9 mouse cellular contexts compared by ENCODE assay signal in the genomic region with DNA sequence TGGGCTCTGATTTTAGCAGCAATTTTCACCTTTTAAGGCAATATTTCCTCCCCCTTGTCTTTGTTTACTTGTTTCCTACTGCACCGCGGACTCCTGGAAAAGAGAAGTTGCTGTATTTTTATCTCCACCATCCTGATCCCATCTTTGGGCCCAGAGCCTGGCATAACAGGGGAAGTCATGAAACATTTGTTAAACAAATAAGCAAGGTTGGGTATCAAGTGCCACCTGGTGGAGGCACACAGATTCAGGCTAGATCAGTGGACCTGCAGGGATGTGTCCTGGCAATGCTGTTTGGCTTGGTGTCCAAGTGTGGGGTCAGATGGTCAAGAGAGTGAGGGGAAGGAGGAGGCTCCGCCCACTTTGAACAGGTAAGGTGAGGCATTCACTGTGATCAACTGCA. TPM values are rescaled to one million over a fixed set of nuclear protein-coding genes. Genes with fewer than 3 reads are reported as not detected.
DNase-seq lines count a peak whose midpoint lies in the region; ATAC-seq and TF ChIP-seq lines count a peak whose summit lies in the region.
"Had no signal": no experiment of that assay in that cellular context is flagged by ENCODE, and none has a peak within 500 bp of the region (broad histone marks: within the 10 kb centered on the region; RNA-seq: fewer than 3 reads in every experiment).

No protein-coding gene starts in this region.

- no peaks in the 10 kb centered on the region for H3K27me3 ChIP-seq in forebrain, embryonic 14.5 days (replicated peaks; ENCODE audit: control insufficient read depth, insufficient read depth, low read length)
- no peaks in the 10 kb centered on the region for H3K27me3 ChIP-seq in forebrain, embryonic 13.5 days
- no peaks in the 10 kb centered on the region for H3K27me3 ChIP-seq in embryonic facial prominence, embryonic 10.5 days (replicated peaks; ENCODE audit: low read depth, poor library complexity, severe bottlenecking)
- H3K27me3 ChIP-seq in lung, embryonic 14.5 days (ENCODE audit: insufficient read depth, low read length), result no peaks in the 10 kb centered on the region
- no peaks in the 10 kb centered on the region for H3K27me3 ChIP-seq in splenic B cell, adult 2 months (ENCODE audit: control insufficient read depth, insufficient read depth, low read length, poor library complexity, severe bottlenecking)
- H3K27me3 ChIP-seq: neural tube, embryonic 13.5 days had no signal

- no peak overlapping the region for H3K4me3 ChIP-seq in forebrain, embryonic 14.5 days (ENCODE audit: low read depth, low read length)
- no peak overlapping the region for H3K4me3 ChIP-seq in forebrain, embryonic 13.5 days
- no peak overlapping the region for H3K4me3 ChIP-seq in embryonic facial prominence, embryonic 10.5 days
- H3K4me3 ChIP-seq in lung, embryonic 14.5 days (ENCODE audit: low read depth, low read length), result no peak overlapping the region
- H3K4me3 ChIP-seq: neural tube, embryonic 13.5 days had no signal

- no peak for ATAC-seq in forebrain, embryonic 14.5 days
- no peak for ATAC-seq in forebrain, embryonic 13.5 days
- no peak; the same call in 1 of the 2 replicates for ATAC-seq in lung, embryonic 14.5 days (ENCODE audit: insufficient read depth)

- no peaks in the 10 kb centered on the region for H3K36me3 ChIP-seq in forebrain, embryonic 14.5 days (ENCODE audit: control insufficient read depth, insufficient read depth, low read length)
- no peaks in the 10 kb centered on the region for H3K36me3 ChIP-seq in forebrain, embryonic 13.5 days (ENCODE audit: poor library complexity, severe bottlenecking)
- peaks cover 8% of the 10 kb centered on the region for H3K36me3 ChIP-seq in embryonic facial prominence, embryonic 10.5 days (replicated peaks)
- no peaks in the 10 kb centered on the region for H3K36me3 ChIP-seq in lung, embryonic 14.5 days (ENCODE audit: insufficient read depth)
- no peaks in the 10 kb centered on the region for H3K36me3 ChIP-seq in splenic B cell, adult 2 months (ENCODE audit: control insufficient read depth, insufficient read depth, low read length, poor library complexity, severe bottlenecking)
- H3K36me3 ChIP-seq: neural tube, embryonic 13.5 days had no signal

- peak; percentile 80 for TF ChIP-seq CTCF in lung, embryonic 14.5 days (IDR thresholded peaks at IDR 0.05; ENCODE audit: low read depth)

- peaks cover 4% of the 10 kb centered on the region; the same call in 1 of the 2 replicates for H3K4me1 ChIP-seq in forebrain, embryonic 14.5 days (ENCODE audit: control insufficient read depth, insufficient read depth, low read length)
- peaks cover 10% of the 10 kb centered on the region for H3K4me1 ChIP-seq in forebrain, embryonic 13.5 days
- peaks cover 55% of the 10 kb centered on the region for H3K4me1 ChIP-seq in embryonic facial prominence, embryonic 10.5 days
- H3K4me1 ChIP-seq in lung, embryonic 14.5 days (ENCODE audit: insufficient read depth), result no peaks in the 10 kb centered on the region; the same call in 1 of the 2 replicates

- H3K9ac ChIP-seq in forebrain, embryonic 14.5 days (ENCODE audit: low read length), result no peak overlapping the region
- H3K9ac ChIP-seq in forebrain, embryonic 13.5 days, result no peak overlapping the region
- no peak overlapping the region for H3K9ac ChIP-seq in lung, embryonic 14.5 days
- H3K9ac ChIP-seq: neural tube, embryonic 13.5 days had no signal

- DNase-seq in forebrain, embryonic 14.5 days (ENCODE audit: low spot score), result peak; percentile 60
- peak; percentile 19 for DNase-seq in urinary bladder, postnatal 25 days (ENCODE audit: low spot score)
- no peak for DNase-seq in urinary bladder, postnatal 10 days (ENCODE audit: low spot score)
- DNase-seq in embryonic facial prominence, embryonic 10.5 days (ENCODE audit: low spot score), result peak; percentile 57
- DNase-seq in kidney, postnatal 14 days, result peak; percentile 85
- DNase-seq in lung, embryonic 14.5 days, result peak; percentile 70
- peak; percentile 63 for DNase-seq in splenic B cell, adult 2 months (ENCODE audit: low read depth, low spot score)

- WGBS in forebrain, embryonic 14.5 days, result 58% methylated on average over 3 of the region's 3 CpGs
- whole genome bisulfite sequencing in forebrain, embryonic 13.5 days, result 72% methylated on average over 3 of the region's 3 CpGs
- WGBS in embryonic facial prominence, embryonic 10.5 days, result 58% methylated on average over 3 of the region's 3 CpGs
- WGBS in lung, embryonic 14.5 days, result 14% methylated on average over 3 of the region's 3 CpGs

- H3K27ac ChIP-seq in forebrain, embryonic 14.5 days (ENCODE audit: low read depth, low read length), result no peak overlapping the region
- H3K27ac ChIP-seq in forebrain, embryonic 13.5 days, result no peak overlapping the region
- H3K27ac ChIP-seq in embryonic facial prominence, embryonic 10.5 days (replicated peaks), result no peak overlapping the region
- H3K27ac ChIP-seq in lung, embryonic 14.5 days (ENCODE audit: low read depth), result no peak overlapping the region
- H3K27ac ChIP-seq: neural tube, embryonic 13.5 days had no signal

- no peak overlapping the region for H3K4me2 ChIP-seq in forebrain, embryonic 14.5 days (ENCODE audit: low read length)
- no peak overlapping the region for H3K4me2 ChIP-seq in forebrain, embryonic 13.5 days
- H3K4me2 ChIP-seq in lung, embryonic 14.5 days, result no peak overlapping the region
- H3K4me2 ChIP-seq: neural tube, embryonic 13.5 days had no signal

- H3K9me3 ChIP-seq in forebrain, embryonic 14.5 days (replicated peaks; ENCODE audit: control insufficient read depth, low read length), result no peaks in the 10 kb centered on the region
- no peaks in the 10 kb centered on the region for H3K9me3 ChIP-seq in forebrain, embryonic 13.5 days (replicated peaks)
- H3K9me3 ChIP-seq in embryonic facial prominence, embryonic 10.5 days, result no peaks in the 10 kb centered on the region
- H3K9me3 ChIP-seq in lung, embryonic 14.5 days (ENCODE audit: low read depth, low read length), result no peaks in the 10 kb centered on the region
- H3K9me3 ChIP-seq: neural tube, embryonic 13.5 days had no signal

RNA-seq across cellular contexts. Expression of a gene that starts 12.7 kb away (rescaled TPM):
- polyA plus RNA-seq in forebrain, embryonic 14.5 days (2014; fragmentation: Nextera tagmentation; extraction: Ambion mirVana), result 0.73 and 1.0 TPM in 2 replicates
- 0.49 TPM in 2 replicates for polyA plus RNA-seq in forebrain, embryonic 13.5 days (2015; fragmentation: Nextera tagmentation; extraction: Ambion mirVana)
- polyA plus RNA-seq in embryonic facial prominence, embryonic 10.5 days (2016; fragmentation: Nextera tagmentation; extraction: Ambion mirVana), result 1.1 and 1.8 TPM in 2 replicates
- 0.75 and 1.7 TPM in 2 replicates for polyA plus RNA-seq in lung, embryonic 14.5 days (2014; fragmentation: Nextera tagmentation; extraction: Ambion mirVana)

RNA-seq across cellular contexts. Expression of a gene that starts 26.2 kb away (rescaled TPM):
- polyA plus RNA-seq in forebrain, embryonic 14.5 days (2014; fragmentation: Nextera tagmentation; extraction: Ambion mirVana), result 4.4 and 5.4 TPM in 2 replicates
- 4.6 and 5.0 TPM in 2 replicates for polyA plus RNA-seq in forebrain, embryonic 13.5 days (2015; fragmentation: Nextera tagmentation; extraction: Ambion mirVana)
- polyA plus RNA-seq in embryonic facial prominence, embryonic 10.5 days (2016; fragmentation: Nextera tagmentation; extraction: Ambion mirVana), result 62.2 and 62.5 TPM in 2 replicates
- 34.7 and 39.2 TPM in 2 replicates for polyA plus RNA-seq in lung, embryonic 14.5 days (2014; fragmentation: Nextera tagmentation; extraction: Ambion mirVana)

RNA-seq across cellular contexts. Expression of a gene that starts 57.0 kb away (rescaled TPM):
- polyA plus RNA-seq in forebrain, embryonic 14.5 days (2014; fragmentation: Nextera tagmentation; extraction: Ambion mirVana), result 0.07 TPM in 1 of 2 replicates, not detected in the other
- polyA plus RNA-seq in forebrain, embryonic 13.5 days (2015; fragmentation: Nextera tagmentation; extraction: Ambion mirVana), result 0.08 TPM in 1 of 2 replicates, not detected in the other
- polyA plus RNA-seq in embryonic facial prominence, embryonic 10.5 days (2016; fragmentation: Nextera tagmentation; extraction: Ambion mirVana), result 0.10 TPM in 1 of 2 replicates, not detected in the other
- 0.36 and 0.43 TPM in 2 replicates for polyA plus RNA-seq in lung, embryonic 14.5 days (2014; fragmentation: Nextera tagmentation; extraction: Ambion mirVana)
